Mouse (Mus musculus): ENCODE data around the gene Fam118a.

DNA sequence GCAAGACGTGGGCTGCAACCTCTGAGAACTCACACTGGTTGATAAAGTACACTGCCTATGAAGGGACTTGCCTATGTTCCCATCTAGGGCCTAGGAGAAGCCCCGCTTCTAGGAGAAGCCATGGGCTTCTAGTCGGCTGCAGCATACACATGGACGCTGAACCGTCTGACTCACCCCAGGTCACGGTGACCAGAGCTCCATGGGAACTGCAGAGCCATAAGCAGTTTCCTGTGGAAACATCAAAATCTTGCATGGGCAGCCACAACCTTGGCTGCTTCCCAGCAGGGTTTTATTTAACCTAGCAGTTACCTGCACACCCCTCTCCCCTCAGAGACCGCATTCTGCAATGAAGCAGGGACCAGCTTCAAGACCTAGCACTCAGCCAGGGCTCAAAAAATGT, 45.0 kb upstream of the Fam118a start:
- TF ChIP-seq POLR2A (IDR thresholded peaks at IDR 0.05; ENCODE audit: borderline replicate concordance, extremely low read depth, low read depth, low read length) (no peak), CTCF (IDR thresholded peaks at IDR 0.05; ENCODE audit: insufficient read depth, low read length) (no peak)

All from lung, adult 2 months (tissue).